Mouse (Mus musculus) ES-Bruce4 (cell line): ENCODE data around the gene Chchd6. TPM values are rescaled to one million over a fixed set of nuclear protein-coding genes. Genes with fewer than 3 reads are reported as not detected.

ENCODE experiments used
- H3K27ac ChIP-seq: 2 replicates; pipeline ENCODE4 v1.5.1; 2012; ENCODE audit warnings: low read length, inconsistent platforms; ENCODE audit not compliant: insufficient read depth
- H3K27me3 ChIP-seq: 2 replicates; pipeline ENCODE4 v1.6.1; 2012; ENCODE audit warnings: mild to moderate bottlenecking, low read length, inconsistent platforms; ENCODE audit not compliant: control insufficient read depth, poor library complexity, insufficient read depth, severe bottlenecking
- H3K36me3 ChIP-seq: 2 replicates; pipeline ENCODE4 v1.6.1; 2012; ENCODE audit warnings: inconsistent platforms, mild to moderate bottlenecking, low read length, moderate library complexity; ENCODE audit not compliant: control insufficient read depth, poor library complexity, insufficient read depth, severe bottlenecking
- H3K4me1 ChIP-seq: one replicate; pipeline ENCODE4 v1.8.1; 2011; ENCODE audit warnings: low read length; ENCODE audit not compliant: control insufficient read depth, insufficient read depth
- H3K4me3 ChIP-seq: 2 replicates; pipeline ENCODE4 v1.5.1; 2011; ENCODE audit warnings: low read depth, mild to moderate bottlenecking, low read length
- H3K9ac ChIP-seq: 2 replicates; pipeline ENCODE4 v1.6.1; 2012; ENCODE audit warnings: low read depth, mild to moderate bottlenecking, inconsistent platforms; ENCODE audit not compliant: poor library complexity, severe bottlenecking
- H3K9me3 ChIP-seq: replicated peaks from 2 replicates; pipeline ENCODE4 v1.6.1; 2012; ENCODE audit warnings: mild to moderate bottlenecking, low read length, inconsistent platforms; ENCODE audit not compliant: control insufficient read depth, poor library complexity, insufficient read depth, severe bottlenecking
- CTCF ChIP-seq: IDR thresholded peaks from one replicate; pipeline ENCODE4 v1.8.1; 2011; ENCODE audit warnings: low read depth, low read length
- EP300 ChIP-seq: IDR thresholded peaks from 2 replicates; pipeline ENCODE4 v1.6.1; 2011; ENCODE audit warnings: low read depth, low read length; ENCODE audit not compliant: insufficient read depth
- POLR2A ChIP-seq: IDR thresholded peaks from one replicate; pipeline ENCODE4 v1.8.1; 2011; ENCODE audit warnings: low read length; ENCODE audit not compliant: insufficient read depth
- polyA plus RNA-seq: library from polyadenylated mRNA; stranded (reverse); fragments of >200 nt; gene quantifications from 2 replicates; pipeline ENCODE4 v1.2.4, GENCODE M21; 2011; ENCODE audit warnings: low read depth; ENCODE audit not compliant: missing spikeins, insufficient read depth, insufficient read length

The Chchd6 gene
- polyA plus RNA-seq, 1 experiment: 10.1 TPM

DNA sequence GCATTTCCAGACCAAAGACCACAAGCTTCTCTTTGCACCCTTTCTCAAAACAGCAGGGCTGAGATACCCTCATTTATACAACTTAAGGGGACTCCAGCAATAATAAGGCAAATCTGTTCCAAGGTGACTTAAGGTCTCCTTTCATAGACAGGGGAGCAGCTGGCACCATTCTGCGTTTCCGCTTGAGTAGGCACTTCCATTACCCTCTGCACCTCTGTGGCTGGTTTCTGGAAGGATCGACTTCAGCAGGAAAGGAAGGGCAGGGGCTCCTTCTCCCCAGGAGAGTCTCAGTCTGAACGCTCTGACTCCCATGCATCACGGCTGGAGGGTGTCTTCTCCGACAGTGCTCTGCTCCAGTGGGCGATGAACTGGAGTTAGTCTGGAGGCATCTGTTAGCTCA is 37.7 kb upstream of the Chchd6 start:
- Histone ChIP-seq H3K9ac (no peak overlapping the region), H3K4me1 (no peaks in the 10 kb centered on the region)

DNA sequence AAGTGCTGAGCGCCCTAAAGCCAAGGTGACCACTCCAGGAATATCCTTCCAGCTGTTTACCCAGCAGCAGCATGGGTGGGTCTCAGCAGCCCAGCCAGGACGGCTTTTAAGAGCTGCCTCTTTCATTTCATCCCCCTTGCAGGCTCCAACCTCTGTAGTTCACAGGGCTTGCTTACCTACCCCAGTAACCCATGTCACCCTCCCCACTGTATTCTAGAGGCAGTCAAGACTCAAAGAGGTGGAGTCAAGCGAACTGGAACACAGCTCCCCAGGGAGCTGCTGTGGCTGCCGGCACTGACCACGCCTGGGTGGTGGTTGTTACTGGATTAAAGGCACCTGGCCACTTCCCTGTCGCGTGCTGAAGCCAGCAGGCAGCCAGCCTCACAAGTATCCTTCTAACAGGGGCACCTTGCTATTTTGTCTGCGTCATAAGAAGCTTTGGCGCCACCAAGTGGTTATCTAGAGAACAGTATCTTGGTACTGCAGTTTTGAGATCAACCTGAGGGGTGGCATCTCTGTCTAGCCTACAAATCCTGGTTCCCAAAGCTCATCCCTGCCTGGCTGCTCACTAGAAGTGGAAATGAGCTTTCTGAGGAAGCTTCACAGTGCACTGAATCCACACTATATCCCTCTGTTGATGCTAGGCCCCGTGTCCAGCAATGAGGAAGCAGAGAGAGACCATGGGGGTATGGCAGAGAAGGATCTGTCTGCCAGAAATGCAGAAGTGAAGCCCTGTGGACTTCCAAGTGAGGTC is 36.5 kb upstream of the Chchd6 start:
- H3K36me3 ChIP-seq: no peaks in the 10 kb centered on the region
- TF ChIP-seq EP300 (no peak), CTCF (peak; percentile 50), POLR2A (no peak)
- no peaks in the 10 kb centered on the region for H3K9me3 ChIP-seq
- H3K9ac ChIP-seq: no peak overlapping the region
- no peaks in the 10 kb centered on the region for H3K4me1 ChIP-seq
- H3K4me3 ChIP-seq: no peak overlapping the region
- H3K27ac ChIP-seq: no peak overlapping the region
- no peaks in the 10 kb centered on the region for H3K27me3 ChIP-seq

More for the DNA sequence above, 37.7 kb upstream of the Chchd6 start:
- no peaks in the 10 kb centered on the region for H3K27me3 ChIP-seq
- H3K9me3 ChIP-seq: no peaks in the 10 kb centered on the region
- no peak overlapping the region for H3K4me3 ChIP-seq
- TF ChIP-seq POLR2A: no peak
- H3K36me3 ChIP-seq: no peaks in the 10 kb centered on the region
- H3K27ac ChIP-seq: no peak overlapping the region

DNA sequence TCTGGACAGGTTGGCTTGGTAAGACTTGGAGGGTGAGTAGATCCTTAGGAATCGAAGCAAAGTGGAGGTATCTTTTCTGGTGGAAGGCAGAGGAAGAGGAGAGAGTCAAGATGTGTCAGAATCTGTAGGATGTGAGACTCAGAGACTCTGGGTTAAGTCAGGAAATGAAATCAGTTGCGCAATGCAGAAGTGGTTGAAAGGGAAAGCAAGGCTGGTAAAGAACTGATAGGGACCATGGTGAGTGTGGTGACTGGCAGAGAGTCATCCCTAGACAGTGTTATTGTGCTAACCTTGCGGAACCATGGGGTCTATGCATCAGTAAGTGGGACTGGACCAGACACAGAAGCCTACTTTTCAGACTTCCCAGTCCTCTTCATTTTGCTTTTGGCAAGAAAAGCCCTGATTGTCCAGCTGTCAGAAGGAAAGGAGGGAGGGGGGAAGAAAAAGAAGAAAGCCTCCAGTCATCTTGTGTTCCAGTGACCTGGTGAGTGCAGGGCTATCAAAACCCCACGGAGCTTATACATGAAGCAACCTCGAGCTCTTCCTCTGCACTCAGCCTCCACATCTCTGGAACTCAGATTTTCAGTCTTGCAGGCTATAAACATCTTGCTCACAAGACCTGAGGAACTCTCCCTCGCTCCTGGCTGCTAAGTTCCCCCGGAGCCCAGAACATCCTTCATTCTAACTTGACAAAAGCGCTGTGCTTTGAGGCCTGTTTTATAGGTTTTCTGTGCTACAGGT is 32.8 kb upstream of the Chchd6 start:
- H3K9ac ChIP-seq: no peak overlapping the region
- no peaks in the 10 kb centered on the region for H3K36me3 ChIP-seq
- H3K4me3 ChIP-seq: no peak overlapping the region
- H3K27me3 ChIP-seq: no peaks in the 10 kb centered on the region
- no peaks in the 10 kb centered on the region for H3K4me1 ChIP-seq
- H3K9me3 ChIP-seq: no peaks in the 10 kb centered on the region
- no peak for TF ChIP-seq EP300
- no peak for TF ChIP-seq CTCF
- TF ChIP-seq POLR2A: no peak
- no peak overlapping the region for H3K27ac ChIP-seq

DNA sequence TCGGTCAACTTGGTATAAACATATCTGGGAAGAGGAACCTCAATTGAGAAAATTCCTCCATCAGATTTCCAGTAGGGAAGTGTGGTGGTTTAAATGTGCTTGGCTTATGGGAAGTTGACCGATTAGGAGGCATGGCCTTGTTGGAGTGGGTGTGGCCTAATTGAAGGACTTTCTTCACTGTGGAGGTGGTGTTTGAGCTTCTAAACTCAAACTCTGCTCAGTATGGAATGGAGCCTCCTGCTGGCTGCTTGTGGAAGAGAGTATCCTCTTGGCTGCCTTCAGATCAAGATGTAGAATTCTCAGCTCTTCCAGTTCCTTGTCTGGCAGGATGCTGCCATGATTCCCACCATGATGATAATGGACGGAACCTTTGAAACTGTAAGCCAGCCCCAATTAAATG is 27.2 kb upstream of the Chchd6 start:
- no peaks in the 10 kb centered on the region for H3K36me3 ChIP-seq
- TF ChIP-seq POLR2A (no peak), CTCF (no peak), EP300 (no peak)
- H3K27ac ChIP-seq: no peak overlapping the region
- H3K27me3 ChIP-seq: no peaks in the 10 kb centered on the region
- H3K9me3 ChIP-seq: no peaks in the 10 kb centered on the region
- no peak overlapping the region for H3K4me3 ChIP-seq
- no peak overlapping the region for H3K9ac ChIP-seq
- H3K4me1 ChIP-seq: no peaks in the 10 kb centered on the region

DNA sequence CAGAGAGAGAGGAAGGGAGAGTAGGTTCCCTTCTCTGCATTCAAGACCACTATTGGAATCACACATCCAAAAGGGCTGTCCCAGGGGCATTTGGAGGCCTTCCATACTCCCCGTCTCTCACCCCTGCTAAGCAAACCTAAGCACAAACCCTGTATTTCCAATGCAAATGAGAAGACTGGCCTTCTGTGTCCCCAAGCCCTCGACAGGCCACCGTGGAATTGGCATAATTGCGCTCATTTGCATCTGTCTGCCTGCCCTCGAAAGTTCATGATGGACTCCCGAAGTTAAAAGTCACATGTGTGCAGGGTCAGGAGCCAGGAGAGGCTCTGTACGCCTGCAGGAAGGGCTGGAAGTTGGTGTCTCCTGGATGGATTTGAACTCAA is 19.9 kb upstream of the Chchd6 start:
- Histone ChIP-seq H3K36me3 (no peaks in the 10 kb centered on the region), H3K27ac (no peak overlapping the region)
- no peak for TF ChIP-seq EP300
- TF ChIP-seq CTCF: no peak
- no peak for TF ChIP-seq POLR2A

DNA sequence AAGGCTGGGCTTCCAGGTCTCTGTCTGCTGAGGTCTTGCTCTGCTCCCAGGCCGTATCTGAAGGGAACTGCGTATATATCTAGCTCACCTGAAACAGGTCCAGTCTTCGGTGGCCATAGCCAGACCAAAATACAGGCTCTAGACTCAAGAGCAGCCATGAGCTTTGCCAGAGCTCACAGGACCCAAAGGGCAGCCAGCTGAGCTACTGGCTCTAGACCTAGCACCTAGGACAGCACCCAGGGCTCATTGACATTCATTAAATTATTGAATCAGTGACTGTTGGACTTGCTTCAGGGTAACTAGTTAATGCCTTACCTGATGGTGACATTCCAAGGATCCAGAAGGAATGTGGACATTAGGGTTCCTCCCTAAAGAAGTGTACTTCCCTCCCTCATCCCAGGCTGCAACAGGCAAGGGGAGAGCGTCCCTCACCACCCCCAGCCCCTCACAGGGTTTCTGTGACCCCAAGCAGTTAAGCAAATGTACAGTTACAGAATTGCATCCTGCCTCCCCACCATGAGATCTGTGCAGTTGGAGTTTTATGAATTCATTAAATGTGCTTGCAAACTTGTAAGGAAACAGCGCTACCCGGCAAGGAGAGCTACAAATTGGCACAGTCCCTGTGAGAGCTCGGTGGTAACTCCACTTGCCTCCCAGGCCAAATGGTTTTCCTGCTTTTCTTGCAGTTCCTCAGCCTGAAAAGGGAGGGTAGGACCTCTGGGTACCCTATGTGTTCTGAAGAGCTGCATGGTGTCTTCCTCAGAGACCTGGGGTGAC is 19.3 kb upstream of the Chchd6 start:
- TF ChIP-seq POLR2A (no peak), EP300 (no peak), CTCF (no peak)
- peaks cover 2% of the 10 kb centered on the region for H3K4me1 ChIP-seq
- no peaks in the 10 kb centered on the region for H3K9me3 ChIP-seq
- no peaks in the 10 kb centered on the region for H3K27me3 ChIP-seq
- H3K9ac ChIP-seq: no peak overlapping the region
- no peak overlapping the region for H3K27ac ChIP-seq
- H3K36me3 ChIP-seq: no peaks in the 10 kb centered on the region
- no peak overlapping the region for H3K4me3 ChIP-seq

More for the DNA sequence above, 19.9 kb upstream of the Chchd6 start:
- H3K27me3 ChIP-seq: no peaks in the 10 kb centered on the region
- no peak overlapping the region for H3K4me3 ChIP-seq
- no peak overlapping the region for H3K9ac ChIP-seq
- no peaks in the 10 kb centered on the region for H3K9me3 ChIP-seq
- peaks cover 2% of the 10 kb centered on the region for H3K4me1 ChIP-seq
